Mouse (Mus musculus) frontal cortex, postnatal 10 days (tissue): ENCODE measurements around the gene Zscan12.

ENCODE experiments used
- DNase-seq, 2 experiments: peaks; one replicate each; pipeline ENCODE4 v3.0.0; 2022; ENCODE audit warnings: low spot score in 2 of 2, mixed read lengths in 1 of 2

The Zscan12 gene

DNA sequence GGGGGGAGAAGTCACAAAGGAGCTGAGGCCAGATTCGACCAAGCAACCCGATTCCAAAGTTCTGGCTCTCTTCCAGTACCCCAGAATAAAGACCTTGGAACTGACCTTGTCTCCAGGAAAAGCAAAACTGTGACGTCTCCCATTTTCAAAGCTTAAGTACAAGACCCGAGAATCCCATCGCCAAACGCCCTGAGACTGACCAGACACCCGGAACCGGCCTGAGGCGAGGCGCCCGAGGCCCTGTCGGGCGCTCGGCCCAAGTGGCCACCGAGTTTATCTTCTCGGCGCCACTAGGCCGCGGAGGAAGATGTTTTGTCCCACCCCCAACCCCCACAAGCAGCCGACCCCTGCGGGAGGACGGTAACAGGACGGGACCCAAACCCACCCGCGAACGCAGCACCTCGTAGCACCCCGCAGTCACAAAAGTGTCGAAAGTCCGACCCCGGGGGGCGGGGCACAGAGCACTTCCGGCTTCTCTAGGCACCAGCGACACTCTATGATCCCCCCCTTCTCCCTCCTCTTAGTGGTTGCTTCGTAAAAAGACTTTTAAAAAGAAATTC lies 39.7 kb downstream of the Zscan12 start, which contains the start of gene Zkscan3:
Gene Zkscan3 (minus strand): TSS at position 469 of the 560 bp plus-strand sequence.
- peak; percentile 71 to 81 for DNase-seq

DNA sequence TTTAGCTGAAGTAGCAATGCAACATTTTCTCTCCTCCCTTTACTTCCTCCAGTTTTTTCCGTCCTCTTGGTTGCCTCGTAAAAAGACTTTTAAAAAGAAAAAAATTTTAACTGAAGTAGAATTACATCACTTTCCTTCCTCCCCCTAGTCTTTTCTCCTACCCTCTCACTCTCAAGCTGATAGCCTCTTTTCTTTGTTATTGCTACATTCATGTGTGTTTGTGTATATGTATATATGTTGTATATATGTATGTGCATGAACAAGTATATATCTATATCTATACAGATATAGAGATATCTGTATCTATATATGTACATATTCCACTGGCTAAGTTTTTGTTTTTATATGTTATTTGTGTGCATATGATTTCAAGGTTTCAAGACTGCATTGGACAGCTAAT lies 40.2 kb downstream of the Zscan12 start:
- no peak for DNase-seq

DNA sequence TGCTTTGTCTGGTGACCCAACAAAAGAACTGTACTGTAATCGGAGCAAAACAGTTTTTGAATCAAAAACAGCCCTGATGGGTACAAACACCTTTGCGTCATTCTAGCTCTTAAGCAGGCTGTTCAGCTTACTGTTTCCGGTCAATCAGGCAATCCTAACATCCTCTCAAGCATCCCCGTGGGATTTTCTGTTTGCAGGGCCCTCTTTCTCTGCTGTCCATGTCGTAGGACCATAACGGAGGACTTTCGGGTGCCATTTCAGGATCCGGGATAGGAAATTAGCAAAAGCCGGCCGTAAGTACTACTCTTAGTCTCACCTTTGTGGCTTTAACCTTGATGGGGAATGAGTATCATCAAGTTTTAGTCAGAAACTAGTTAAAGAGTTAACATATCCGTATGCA lies 44.7 kb downstream of the Zscan12 start:
- DNase-seq, result no peak

DNA sequence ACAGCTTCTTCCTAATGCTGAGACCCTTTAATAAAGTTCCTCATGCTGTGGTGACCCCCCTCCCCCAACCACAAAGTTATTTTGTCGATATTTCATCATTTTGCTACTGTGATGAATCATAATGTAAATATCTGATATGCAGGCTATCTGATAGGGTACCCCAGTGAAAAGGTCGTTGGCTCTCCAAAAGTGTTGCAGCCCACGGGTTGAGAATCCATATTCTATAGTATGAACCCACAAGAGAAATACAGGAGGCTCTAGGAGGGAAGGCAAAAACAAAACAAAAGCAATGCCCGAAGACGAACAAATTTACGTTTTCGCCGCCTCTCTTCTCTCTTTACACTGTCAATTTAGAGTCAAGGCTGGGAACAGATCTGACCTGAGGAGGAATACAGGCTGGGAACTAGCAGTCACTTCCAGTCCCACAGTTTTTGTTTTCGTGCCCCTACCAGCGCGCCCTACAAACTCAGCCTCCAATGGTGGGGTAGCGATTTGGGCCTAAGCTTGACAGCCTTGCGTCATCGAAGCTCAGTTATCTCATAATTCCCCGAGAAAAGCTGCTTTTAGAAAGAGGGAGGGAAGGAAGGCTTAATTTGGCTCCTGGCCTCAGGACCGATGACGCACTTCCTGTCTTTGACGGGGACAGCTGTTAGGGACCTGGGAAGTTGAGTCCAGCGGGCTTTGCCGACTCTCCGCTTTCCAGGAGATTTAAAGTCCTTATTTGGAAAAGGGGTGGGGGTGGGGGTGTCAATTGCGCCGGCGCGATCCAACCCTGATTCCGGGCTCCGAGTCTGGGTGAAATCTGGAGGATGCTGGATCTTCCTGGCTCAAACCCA lies 45.6 kb downstream of the Zscan12 start:
- DNase-seq, result peak; percentile 77 to 81

DNA sequence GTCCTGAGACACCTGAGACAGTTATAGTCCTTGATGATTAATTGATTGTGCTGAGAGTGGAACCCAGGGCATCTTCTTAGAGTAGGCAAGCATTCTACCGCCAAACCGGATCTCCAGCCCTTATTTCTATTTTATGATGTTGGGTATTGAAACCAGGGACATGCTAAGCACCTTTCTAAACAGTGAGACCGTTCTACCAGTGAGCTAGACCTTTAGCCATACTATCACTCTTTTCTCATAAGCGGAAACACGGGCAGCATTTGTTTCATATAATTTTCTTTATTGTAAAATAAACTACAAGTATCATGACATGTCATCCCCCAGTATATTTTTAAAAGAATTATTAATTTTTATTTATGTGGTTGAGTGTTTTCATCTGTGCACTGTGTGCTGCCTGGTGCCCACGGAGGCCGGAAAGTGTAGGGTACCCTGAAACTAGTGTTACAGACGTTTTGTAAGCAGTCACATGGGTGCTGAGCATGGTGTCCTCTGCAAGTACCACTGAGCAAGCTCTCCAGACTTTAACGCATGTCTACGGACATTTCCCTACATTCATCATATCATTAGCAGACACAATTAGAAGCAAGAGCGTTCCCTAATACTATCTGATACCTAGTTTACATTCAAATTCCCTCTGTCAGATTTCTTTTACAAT lies 46.3 kb downstream of the Zscan12 start:
- no peak for DNase-seq

DNA sequence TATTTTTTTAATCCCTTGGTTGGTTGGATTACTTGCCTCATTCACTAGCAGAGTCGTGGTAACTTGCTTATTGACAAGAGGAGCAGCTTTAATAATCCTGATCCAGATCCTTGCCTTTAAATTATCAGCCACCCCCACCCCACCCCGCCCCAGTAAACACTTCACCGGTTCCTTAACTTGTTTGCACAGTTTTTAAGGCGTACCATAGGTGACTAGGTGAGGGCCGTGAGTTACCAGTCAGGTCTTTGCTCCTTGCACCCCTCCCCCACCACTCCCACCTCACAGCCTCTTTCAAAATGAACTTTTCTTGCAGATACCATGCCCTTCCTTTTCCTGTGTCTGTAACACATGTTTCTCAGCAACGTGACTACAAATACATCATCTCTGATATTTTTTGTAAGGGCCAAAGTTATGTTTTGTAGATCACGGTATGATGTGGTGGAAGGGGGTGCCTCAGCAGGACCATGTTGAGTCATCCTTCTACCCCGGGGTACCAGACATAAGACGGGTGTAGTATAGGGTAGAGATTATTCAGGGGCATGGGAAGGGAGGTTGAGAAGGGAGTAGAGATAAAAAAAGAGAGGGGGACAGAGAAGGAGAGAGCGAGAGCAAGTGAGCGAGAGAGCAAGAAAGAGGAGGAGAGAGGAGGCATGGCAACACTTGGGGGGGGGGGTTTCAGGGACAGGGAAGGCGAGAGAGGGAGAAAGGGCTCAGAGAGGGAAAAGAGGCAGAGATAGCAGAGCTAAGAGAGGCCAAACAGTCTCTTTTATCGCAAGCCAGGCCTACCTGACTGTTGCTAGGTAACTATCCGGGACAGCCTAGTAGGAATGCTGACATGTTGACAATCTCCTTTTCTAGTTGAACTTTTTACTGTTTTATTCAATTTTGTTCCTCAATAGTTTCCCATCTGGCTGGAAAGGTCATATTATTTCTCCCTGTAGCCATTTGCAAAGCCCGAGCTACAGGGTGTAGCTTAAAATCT lies 51.9 kb downstream of the Zscan12 start:
- DNase-seq, result no peak

DNA sequence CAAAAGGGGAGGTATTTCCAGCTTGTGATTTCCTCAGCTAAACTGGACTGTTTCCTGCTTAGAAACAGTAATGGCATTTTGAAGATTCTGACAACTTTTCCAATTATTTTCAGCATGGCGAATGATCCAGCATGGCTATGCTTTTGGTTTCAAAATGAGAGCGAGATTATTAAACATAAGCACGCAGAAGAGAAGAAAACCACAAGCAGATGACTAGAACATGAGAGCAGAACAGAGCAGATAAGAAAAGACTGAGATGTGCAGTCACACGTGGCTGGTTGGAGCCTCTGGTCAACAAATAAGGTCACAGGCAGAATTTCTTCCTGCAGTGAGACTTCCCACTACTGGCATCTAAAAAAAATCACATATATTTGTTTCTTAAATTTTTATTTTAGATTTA lies 52.6 kb downstream of the Zscan12 start:
- DNase-seq, result no peak

DNA sequence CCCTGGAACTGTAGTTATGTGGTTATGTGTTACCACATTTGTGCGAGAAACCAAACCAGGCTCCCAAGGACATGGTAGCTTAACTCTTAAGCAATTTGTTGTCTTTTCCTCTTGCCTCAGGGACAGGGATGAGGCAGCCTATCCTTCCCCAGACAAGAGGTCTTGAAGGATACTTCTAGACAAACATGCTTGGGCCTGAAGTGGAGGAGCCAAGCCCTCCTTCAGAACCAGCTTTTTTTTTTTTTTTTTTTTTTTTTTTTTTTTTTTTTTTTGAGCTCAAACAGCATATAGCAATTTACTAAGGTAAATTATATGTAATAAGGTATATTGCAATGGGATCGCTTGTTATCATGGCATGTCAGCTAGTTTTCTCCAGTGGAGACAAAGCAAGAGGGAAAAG lies 53.1 kb downstream of the Zscan12 start:
- no peak for DNase-seq

DNA sequence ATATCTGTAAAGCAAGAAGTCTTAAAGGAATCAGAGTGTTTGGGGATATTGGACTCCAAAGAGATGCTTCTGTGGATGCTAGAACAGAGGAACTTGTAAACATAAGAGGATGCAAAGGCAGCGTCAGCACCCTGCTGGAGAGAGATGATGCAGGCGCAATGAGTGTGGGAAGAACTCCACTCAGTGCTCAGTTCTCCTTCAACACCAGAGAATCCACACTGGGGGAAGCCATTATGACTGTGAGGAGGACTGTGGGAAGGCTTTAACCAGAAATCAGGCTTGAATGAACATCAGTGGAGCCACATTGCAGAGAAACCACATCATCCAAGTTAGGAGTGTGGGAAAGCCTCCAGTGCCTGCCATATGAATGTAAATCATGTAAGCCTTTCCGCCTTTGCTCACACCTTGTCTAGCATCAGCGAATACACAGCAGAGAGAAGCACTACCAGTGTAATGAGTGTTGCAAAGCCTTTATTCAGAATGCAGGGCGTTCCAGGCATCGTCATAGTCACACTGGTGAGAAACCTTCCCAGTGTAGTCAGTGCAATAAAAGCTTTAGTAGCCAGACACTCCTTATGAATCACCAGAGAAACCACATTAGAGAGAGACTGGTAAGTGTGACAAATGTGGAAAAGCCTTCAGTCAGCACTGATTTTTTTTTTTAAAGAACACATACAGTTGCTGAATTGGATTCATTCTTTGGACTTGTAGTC lies 54.8 kb downstream of the Zscan12 start:
- no peak for DNase-seq

DNA sequence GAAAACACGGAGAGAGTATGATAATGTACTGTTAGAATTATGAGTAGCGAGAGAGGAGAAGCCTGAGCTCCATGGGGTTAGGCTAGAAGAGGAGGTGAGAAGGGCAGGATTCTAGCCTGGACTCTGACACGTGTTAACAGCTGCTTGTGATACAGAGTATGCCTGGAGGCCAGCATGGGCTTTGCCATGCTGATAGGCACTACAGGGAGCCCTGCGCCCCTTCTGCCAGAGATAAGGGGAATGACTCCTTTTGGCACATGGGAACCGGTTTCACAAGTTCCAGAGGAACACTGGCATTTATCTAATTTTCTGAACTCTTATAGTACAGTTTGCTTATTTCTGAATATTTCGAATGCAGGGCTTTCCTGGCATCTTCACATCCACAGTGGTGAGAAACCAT lies 56.2 kb downstream of the Zscan12 start:
- DNase-seq, result no peak
